Mouse (Mus musculus) kidney, embryonic 16.5 days (tissue): ENCODE data around the gene Tpsab1. TPM values are rescaled to one million over a fixed set of nuclear protein-coding genes. Genes with fewer than 3 reads are reported as not detected.
A peak's percentile ranks its signal among the peaks of the same experiment; 100 is the strongest.

Source experiments
- ATAC-seq: fragments of 200-750 bp; cut with Nextera tagmentation; 2 replicates; pipeline ENCODE4 v1.8.0; 2017; ENCODE audit warnings: moderate TSS enrichment; ENCODE audit not compliant: low FRiP score, low TSS enrichment
- H3K27ac ChIP-seq: fragments of 300-500 bp; sonication (generic); 2 replicates; pipeline ENCODE4 v1.5.1; 2014; ENCODE audit warnings: low read length
- H3K27me3 ChIP-seq: fragments of 300-500 bp; sonication (generic); 2 replicates; pipeline ENCODE4 v1.6.1; 2014; ENCODE audit warnings: low read length, control low read depth, mixed read lengths; ENCODE audit not compliant: insufficient read depth
- H3K36me3 ChIP-seq: fragments of 300-500 bp; sonication (generic); 2 replicates; pipeline ENCODE4 v1.6.1; 2014; ENCODE audit warnings: low read length, control low read depth, mixed read lengths; ENCODE audit not compliant: insufficient read depth
- H3K4me1 ChIP-seq: fragments of 300-500 bp; sonication (generic); 2 replicates; pipeline ENCODE4 v1.6.1; 2014; ENCODE audit warnings: low read length, control low read depth, mixed read lengths; ENCODE audit not compliant: insufficient read depth
- H3K4me2 ChIP-seq: fragments of 300-500 bp; sonication (generic); replicated peaks from 2 replicates; pipeline ENCODE4 v1.6.1; 2014; ENCODE audit warnings: low read depth, low read length
- H3K4me3 ChIP-seq: fragments of 300-500 bp; sonication (generic); 2 replicates; pipeline ENCODE4 v1.5.1; 2014; ENCODE audit warnings: mild to moderate bottlenecking, low read length
- H3K9ac ChIP-seq: fragments of 300-500 bp; sonication (generic); replicated peaks from 2 replicates; pipeline ENCODE4 v1.6.1; 2014; ENCODE audit warnings: low read length
- H3K9me3 ChIP-seq: fragments of 300-500 bp; sonication (generic); 2 replicates; pipeline ENCODE4 v1.6.1; 2016; ENCODE audit warnings: low read length, control low read depth
- WGBS: fragments of 180-500 bp; shearing (Covaris S2); extraction: QIAGEN DNeasy Blood & Tissue Kit; methylation state at CpG from one replicate; pipeline ENCODE4 v1.1.7; 2014; 5-methylcytosine and 5-hydroxymethylcytosine counted together
- polyA plus RNA-seq: library from polyadenylated mRNA; unstranded; fragments of >200 nt; fragmentation: Nextera tagmentation; extraction: Ambion mirVana; gene quantifications from 2 replicates; pipeline ENCODE4 v1.2.1, GENCODE M21; 2015

Tpsab1 gene
- polyA plus RNA-seq, 1 experiment from 2014 or later = 0.49 TPM

DNA sequence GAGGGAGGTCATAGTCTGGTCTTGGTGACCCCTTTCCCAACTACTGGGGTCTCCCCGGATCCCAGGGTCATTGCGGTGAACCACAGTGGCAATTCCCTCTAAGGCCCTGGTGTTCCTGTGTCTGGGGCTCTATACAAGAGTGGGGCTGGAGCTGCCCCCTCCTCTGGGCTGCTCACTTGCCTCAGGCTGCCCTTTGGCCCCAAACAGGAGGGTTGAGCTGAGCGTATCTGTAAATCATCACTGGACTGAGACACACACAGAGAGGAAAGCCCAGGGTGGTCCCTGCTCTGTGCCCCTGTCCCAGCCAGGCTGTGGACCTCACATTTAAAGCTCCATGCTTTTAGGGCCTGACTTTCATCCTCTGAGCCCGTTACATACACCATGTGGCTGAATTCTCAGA lies 7.1 kb downstream of the Tpsab1 start:
- H3K4me3 ChIP-seq = no peak overlapping the region
- 66% methylated on average over 4 of the region's 4 CpGs for WGBS
- H3K36me3 ChIP-seq = no peaks in the 10 kb centered on the region
- ATAC-seq = 0 out of 2 replicates have a peak, but pooled peaks have one; percentile 63
- no peak overlapping the region for H3K9ac ChIP-seq
- 0 out of 2 replicates have a peak, but pooled peaks cover 3% of the 10 kb centered on the region for H3K4me1 ChIP-seq
- H3K9me3 ChIP-seq = no peaks in the 10 kb centered on the region
- H3K27ac ChIP-seq = no peak overlapping the region
- H3K4me2 ChIP-seq = no peak overlapping the region
- H3K27me3 ChIP-seq = no peaks in the 10 kb centered on the region

- no peaks in the 10 kb centered on the region for H3K27me3 ChIP-seq
- no peaks in the 10 kb centered on the region for H3K4me1 ChIP-seq
- ATAC-seq = no peak
- no peak overlapping the region for H3K27ac ChIP-seq
- no peak overlapping the region for H3K4me3 ChIP-seq
- H3K9me3 ChIP-seq = no peaks in the 10 kb centered on the region
- no peak overlapping the region for H3K4me2 ChIP-seq
- WGBS = 2% methylated on average over 8 of the region's 8 CpGs
- no peak overlapping the region for H3K9ac ChIP-seq
- H3K36me3 ChIP-seq = no peaks in the 10 kb centered on the region
Observed at GRCm38 (mm10) chr17:25333943-25334342, 11.4 kb downstream of the Tpsab1 start.

GRCm38 (mm10) chr17:25332321-25332720 lies 13.0 kb downstream of the Tpsab1 start:
- Histone ChIP-seq H3K4me3 (no peak overlapping the region), H3K27ac (no peak overlapping the region), H3K4me1 (no peaks in the 10 kb centered on the region), H3K27me3 (no peaks in the 10 kb centered on the region), H3K36me3 (no peaks in the 10 kb centered on the region), H3K9ac (no peak overlapping the region), H3K9me3 (no peaks in the 10 kb centered on the region), H3K4me2 (no peak overlapping the region)
- WGBS = 67% methylated on average over 9 of the region's 9 CpGs
- no peak for ATAC-seq

DNA sequence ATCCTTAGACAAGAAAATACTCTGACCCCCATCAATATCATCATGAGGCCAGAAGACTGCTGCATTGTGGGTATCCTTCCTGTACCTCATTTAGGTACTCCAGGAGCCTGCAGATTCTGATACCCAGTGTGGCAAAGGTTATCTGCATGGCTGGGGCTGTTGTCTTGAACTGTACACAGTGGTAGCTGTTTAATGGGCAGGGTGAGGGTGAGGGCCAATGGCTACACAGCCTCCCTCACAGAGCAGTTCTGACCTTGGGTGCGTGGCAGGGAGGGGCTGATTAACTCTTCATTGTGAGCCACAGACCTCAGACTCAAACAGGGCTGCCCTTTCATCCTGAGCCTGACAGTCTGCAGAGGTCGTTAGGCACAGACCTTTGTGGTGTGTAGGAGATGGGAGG lies 22.4 kb downstream of the Tpsab1 start:
- ATAC-seq = no peak
- WGBS = 5% methylated on average over 2 of the region's 2 CpGs
- no peaks in the 10 kb centered on the region for H3K27me3 ChIP-seq
- no peak overlapping the region for H3K4me2 ChIP-seq
- no peaks in the 10 kb centered on the region for H3K36me3 ChIP-seq
- no peak overlapping the region for H3K27ac ChIP-seq
- H3K4me3 ChIP-seq = no peak overlapping the region
- H3K9ac ChIP-seq = no peak overlapping the region
- no peaks in the 10 kb centered on the region for H3K9me3 ChIP-seq
- H3K4me1 ChIP-seq = no peaks in the 10 kb centered on the region

DNA sequence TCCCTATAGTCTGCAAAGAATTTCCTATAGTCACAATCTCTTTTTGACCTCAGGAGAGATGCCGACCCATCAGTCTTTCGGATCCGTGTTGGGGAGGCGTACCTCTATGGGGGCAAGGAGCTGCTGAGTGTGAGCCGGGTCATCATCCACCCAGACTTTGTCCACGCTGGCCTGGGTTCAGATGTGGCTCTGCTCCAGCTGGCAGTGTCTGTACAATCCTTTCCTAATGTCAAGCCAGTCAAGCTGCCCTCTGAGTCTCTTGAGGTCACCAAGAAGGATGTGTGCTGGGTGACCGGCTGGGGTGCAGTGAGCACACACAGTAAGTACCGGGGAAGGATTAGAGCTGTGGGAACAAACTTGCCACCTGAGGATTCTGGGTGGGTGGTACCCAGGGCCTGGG lies 24.5 kb downstream of the Tpsab1 start:
- 86% methylated on average over 8 of the region's 8 CpGs for WGBS

GRCm38 (mm10) chr17:25318354-25318753 lies 27.0 kb downstream of the Tpsab1 start, which contains the start of gene Prss29:
Prss29 (plus strand) TSS chr17:25318654.
- H3K4me3 ChIP-seq = no peak within 1 kb of the TSS
- H3K9me3 ChIP-seq = no peaks in the 10 kb centered on the region
- no peaks in the 10 kb centered on the region for H3K36me3 ChIP-seq
- ATAC-seq = no peak
- 74% methylated on average over 5 of the region's 5 CpGs for WGBS
- H3K4me2 ChIP-seq = no peak within 1 kb of the TSS
- H3K9ac ChIP-seq = no peak within 1 kb of the TSS
- no peak within 1 kb of the TSS for H3K27ac ChIP-seq
- H3K4me1 ChIP-seq = no peaks in the 10 kb centered on the region
- no peaks in the 10 kb centered on the region for H3K27me3 ChIP-seq

More for the DNA sequence above, 24.5 kb downstream of the Tpsab1 start:
- ATAC-seq = no peak
- no peaks in the 10 kb centered on the region for H3K27me3 ChIP-seq
- no peak overlapping the region for H3K9ac ChIP-seq
- H3K36me3 ChIP-seq = no peaks in the 10 kb centered on the region
- no peaks in the 10 kb centered on the region for H3K9me3 ChIP-seq
- H3K27ac ChIP-seq = no peak overlapping the region
- no peak overlapping the region for H3K4me3 ChIP-seq
- no peaks in the 10 kb centered on the region for H3K4me1 ChIP-seq
- H3K4me2 ChIP-seq = no peak overlapping the region

GRCm38 (mm10) chr17:25308346-25308745 lies 37.0 kb downstream of the Tpsab1 start, which contains the start of gene Prss28:
Prss28 (plus strand) TSS chr17:25308646.
- Histone ChIP-seq H3K9ac (no peak within 1 kb of the TSS), H3K27ac (no peak within 1 kb of the TSS), H3K9me3 (no peaks in the 10 kb centered on the region), H3K36me3 (no peaks in the 10 kb centered on the region), H3K27me3 (no peaks in the 10 kb centered on the region), H3K4me2 (no peak within 1 kb of the TSS), H3K4me3 (no peak within 1 kb of the TSS), H3K4me1 (no peaks in the 10 kb centered on the region; the same call in 1 of the 2 replicates)
- ATAC-seq = no peak
- WGBS = 72% methylated on average over 4 of the region's 4 CpGs

- no peak for ATAC-seq
- Histone ChIP-seq H3K4me3 (no peak within 1 kb of the TSS), H3K4me2 (no peak within 1 kb of the TSS), H3K27me3 (no peaks in the 10 kb centered on the region), H3K27ac (no peak within 1 kb of the TSS), H3K9ac (no peak within 1 kb of the TSS), H3K36me3 (no peaks in the 10 kb centered on the region), H3K4me1 (no peaks in the 10 kb centered on the region), H3K9me3 (no peaks in the 10 kb centered on the region)
- WGBS = 75% methylated on average over 5 of the region's 5 CpGs
Observed at GRCm38 (mm10) chr17:25298094-25298493, 47.3 kb downstream of the Tpsab1 start, which contains the start of gene Prss34. Prss34 (plus strand) TSS chr17:25298394.

GRCm38 (mm10) chr17:25294111-25294510 lies 51.3 kb downstream of the Tpsab1 start:
- Histone ChIP-seq H3K27ac (no peak overlapping the region), H3K4me2 (no peak overlapping the region), H3K4me3 (no peak overlapping the region), H3K36me3 (no peaks in the 10 kb centered on the region), H3K27me3 (no peaks in the 10 kb centered on the region), H3K4me1 (no peaks in the 10 kb centered on the region), H3K9ac (no peak overlapping the region), H3K9me3 (no peaks in the 10 kb centered on the region)
- 65% methylated on average over 1 of the region's 1 CpGs for WGBS
- ATAC-seq = no peak

DNA sequence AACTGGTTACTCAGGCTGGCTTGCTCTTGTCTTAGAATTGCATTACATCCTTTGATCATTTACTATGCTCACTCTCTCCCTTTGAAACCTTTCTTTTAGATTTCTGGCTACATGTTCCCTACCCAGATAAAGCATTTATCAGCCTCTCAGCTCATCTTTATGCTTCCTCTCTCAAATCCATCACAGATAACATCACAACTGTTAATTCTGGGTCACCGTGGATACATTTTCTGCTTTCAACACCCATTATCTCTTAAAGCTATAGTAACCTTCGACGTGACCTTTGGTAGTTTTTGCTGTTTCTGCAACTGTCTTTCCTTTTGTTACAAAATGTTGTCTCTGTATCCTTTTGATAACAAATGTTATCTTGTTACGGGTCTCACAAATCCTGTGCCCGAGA lies 51.9 kb downstream of the Tpsab1 start:
- no peak overlapping the region for H3K9ac ChIP-seq
- H3K4me2 ChIP-seq = no peak overlapping the region
- H3K27me3 ChIP-seq = no peaks in the 10 kb centered on the region
- H3K4me1 ChIP-seq = no peaks in the 10 kb centered on the region
- no peak overlapping the region for H3K27ac ChIP-seq
- H3K36me3 ChIP-seq = no peaks in the 10 kb centered on the region
- WGBS = 78% methylated on average over 5 of the region's 5 CpGs
- H3K4me3 ChIP-seq = no peak overlapping the region
- H3K9me3 ChIP-seq = no peaks in the 10 kb centered on the region
- ATAC-seq = no peak
